Mouse (Mus musculus): ENCODE measurements around the gene Hsf2.
"Not testable (repeated sequence)": the region's sequence is repeated elsewhere in the genome, so short reads cannot be mapped to it uniquely, and the experiment has no call there.

The Hsf2 gene

DNA sequence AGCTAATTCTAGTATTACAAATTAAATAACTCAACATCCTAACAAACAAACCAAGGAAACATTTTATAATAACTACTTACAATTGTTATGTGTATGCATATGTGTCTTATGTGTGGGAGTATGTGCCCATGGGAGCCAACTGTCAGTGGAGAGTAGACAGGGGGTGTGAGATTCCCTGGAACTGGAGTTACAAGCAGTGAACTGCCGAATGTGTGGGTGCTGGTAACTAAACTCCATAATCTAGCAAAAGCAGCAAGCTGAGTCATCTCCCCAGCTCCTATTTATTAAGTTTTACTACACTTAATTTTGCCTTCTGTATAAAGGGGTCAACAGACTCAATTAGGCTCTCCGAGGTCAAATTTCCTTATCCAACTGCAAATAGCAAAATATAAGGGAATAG lies 44.9 kb downstream of the Hsf2 start:
- intact Hi-C loops (cut with DNase I): loop anchor here (5.0 kb wide), 1 partner anchor 44 kb away; the partner anchor contains the start of gene Hsf2

DNA sequence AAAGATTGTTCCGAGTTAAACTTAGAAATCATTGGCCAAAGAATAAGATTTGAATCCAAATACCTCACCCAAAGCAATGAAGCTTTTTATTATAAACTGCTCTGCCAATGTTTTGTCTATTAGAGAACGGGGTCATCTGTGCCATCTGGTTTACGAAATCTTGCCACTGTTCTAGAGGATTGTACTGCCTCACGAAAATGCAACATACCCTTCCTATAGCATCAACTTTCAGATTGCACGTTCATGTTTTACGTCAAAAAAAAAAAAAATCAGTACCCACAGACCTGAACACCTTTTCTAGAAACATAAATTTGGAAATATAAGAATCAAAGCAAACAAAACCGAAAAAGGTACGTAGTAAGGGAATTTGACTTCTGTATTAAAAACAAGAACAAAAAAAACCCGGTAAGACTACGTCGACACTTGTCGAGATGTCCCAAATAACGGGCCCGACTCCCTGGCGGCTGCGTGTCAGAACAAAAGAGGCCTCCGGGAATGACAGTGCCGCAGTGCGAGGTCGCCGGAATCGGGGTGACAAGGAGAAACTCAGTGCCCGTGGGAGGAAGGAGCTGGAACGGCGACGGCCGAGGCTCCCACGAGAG lies 45.5 kb downstream of the Hsf2 start:
- intact Hi-C loops (cut with DNase I): loop anchor here (5.0 kb wide), 1 partner anchor 44 kb away; the partner anchor contains the start of gene Hsf2

DNA sequence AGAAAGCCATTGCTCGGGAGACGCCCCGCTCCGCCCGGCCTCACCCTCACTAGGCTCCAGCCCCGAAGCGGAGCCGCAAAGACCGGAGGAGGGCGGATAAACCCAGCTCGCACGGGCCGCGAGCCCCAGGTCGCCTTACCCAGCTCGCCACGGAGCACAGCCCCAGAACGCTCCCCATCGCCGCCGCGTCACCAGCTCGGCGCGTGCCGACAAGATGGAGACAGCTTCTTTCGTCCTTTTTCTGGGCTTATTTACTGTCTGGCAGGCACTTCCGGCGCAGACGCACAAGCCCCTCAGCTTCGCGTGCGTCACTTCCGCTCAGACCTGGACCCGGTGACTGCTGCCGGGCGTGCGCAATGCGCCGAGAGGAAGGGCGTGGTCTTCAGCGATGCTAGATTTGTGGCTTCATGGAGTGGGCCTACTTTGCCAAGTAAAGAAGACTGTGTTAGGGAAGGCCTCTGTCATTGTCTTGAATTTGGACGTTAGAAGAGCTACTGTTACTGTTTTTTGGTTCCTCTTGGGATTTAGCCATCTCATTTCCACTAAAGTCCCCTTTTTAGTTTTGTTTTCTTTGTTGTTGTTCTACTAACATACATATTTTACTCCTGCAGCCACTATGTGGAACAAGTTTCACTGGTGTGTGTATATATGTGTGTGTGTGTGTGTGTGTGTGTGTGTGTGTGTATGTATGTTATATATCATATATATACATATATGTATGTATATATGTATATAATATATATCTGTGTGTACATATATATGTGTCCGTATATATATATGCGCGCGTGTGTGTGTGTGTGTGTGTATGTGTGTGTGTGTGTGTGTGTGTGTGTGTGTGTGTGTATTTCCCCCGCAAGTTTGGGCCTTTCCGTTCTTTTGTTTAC lies 46.3 kb downstream of the Hsf2 start, which contains the start of gene Serinc1:
Gene Serinc1, minus strand, starts transcription at position 313 of the 884 bp plus-strand sequence.
- intact Hi-C loops (cut with DNase I): loop anchor here (5.0 kb wide), 1 partner anchor 45 kb away; the partner anchor contains the start of gene Hsf2

DNA sequence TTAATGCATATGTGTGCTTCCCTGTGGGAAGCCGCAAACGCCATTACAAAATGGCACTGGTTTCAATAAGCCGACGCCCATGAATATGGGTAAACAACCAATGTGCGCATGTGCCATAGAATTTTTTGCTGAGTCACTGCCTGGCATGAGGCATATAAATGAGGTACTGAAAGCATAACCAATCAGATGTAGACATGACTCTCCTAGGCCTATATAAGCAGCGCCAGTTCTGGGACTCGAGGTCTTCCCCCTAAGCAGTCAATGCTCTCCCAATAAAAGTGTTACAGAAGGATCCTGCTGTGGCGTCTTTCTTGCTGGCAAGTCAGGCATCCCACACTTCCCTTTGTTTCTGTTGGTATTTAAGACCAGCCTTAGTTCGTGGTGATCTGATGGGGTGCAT lies 57.7 kb downstream of the Hsf2 start:
- intact Hi-C loops (cut with DNase I): not testable (repeated sequence)

DNA sequence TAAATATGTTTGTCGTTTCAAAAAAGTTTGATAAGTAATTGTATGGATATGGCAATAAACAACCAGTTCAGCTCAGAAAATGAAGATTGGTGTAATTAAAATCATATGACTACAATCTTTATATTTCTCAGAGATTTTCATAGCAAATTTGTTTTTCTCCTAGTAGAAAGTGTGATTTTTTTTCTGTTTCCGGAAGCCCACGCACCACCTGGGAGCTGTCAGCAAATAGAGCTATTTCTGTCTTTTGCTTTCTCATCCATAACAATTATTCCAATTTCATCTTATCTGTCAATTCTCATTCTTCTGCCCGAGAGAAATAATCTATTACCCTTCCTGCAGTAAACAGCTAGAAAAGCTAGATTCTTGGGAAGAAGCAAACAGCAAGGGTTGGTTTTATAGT lies 63.4 kb downstream of the Hsf2 start:
- intact Hi-C loops (cut with DNase I): no loop called here

DNA sequence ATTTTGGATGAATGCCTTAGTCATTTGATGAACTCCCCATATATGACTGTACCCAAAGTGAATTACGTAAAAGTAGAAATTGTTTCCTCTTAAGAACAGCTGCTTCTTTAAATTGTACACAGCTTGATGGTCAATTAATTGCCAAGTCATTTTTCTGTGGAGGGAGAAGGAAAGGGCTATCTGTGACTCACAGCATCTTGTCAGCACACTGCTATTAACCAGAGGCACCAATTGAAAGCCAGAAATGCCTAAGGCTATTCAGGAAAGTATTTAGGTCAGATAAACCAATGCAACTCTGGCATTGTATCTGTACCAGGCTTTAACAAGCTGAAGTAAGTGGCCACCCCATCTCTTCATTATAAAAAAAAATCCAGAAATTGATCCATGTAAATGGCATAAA lies 67.5 kb downstream of the Hsf2 start:
- intact Hi-C loops (cut with DNase I): no loop called here

DNA sequence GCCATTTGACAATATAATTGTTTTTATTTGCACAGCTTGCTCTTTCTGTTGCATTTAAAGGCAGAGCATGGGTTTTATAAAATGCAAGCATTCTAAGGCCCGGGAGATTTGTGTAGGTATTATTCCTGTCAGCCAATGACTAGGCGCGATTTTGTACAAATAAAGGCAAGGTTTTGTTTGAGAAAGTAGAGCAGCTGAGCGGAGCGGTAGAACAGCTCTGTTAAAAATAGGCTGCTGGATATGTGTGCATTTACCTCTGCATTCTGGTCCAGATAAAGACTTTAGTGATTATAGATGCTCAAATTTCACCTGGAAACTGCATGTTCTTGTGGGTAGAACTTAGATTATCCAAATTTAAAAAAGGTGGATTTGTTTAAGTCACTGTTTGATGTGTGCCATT lies 71.4 kb downstream of the Hsf2 start:
- intact Hi-C loops (cut with DNase I): no loop called here
